Mouse (Mus musculus): ENCODE results near the gene Tmem198b. TPM values are rescaled to one million over a fixed set of nuclear protein-coding genes. Genes with fewer than 3 reads are reported as not detected.

Gene Tmem198b
- 20.1 and 26.3 TPM in 2 replicates for polyA plus RNA-seq (2012; rRNA removed)

GRCm38 (mm10) chr10:128804271-128805091, at the start of gene Tmem198b:
Gene Tmem198b (minus strand): TSS chr10:128804370.

GRCm38 (mm10) chr10:128821358-128822056, 17.3 kb upstream of the Tmem198b start, which contains the start of gene Ormdl2:
Gene Ormdl2 (minus strand): TSS chr10:128821645.

GRCm38 (mm10) chr10:128817033-128817432, 12.9 kb upstream of the Tmem198b start, which contains the start of gene Sarnp:
Gene Sarnp (plus strand): TSS chr10:128817333.

GRCm38 (mm10) chr10:128803771-128804270, 349 bp downstream of the Tmem198b start, which contains the start of gene Dnajc14:
Gene Dnajc14 (plus strand): TSS chr10:128804062.

GRCm38 (mm10) chr10:128790398-128791124, 13.6 kb downstream of the Tmem198b start, which contains the start of gene Mmp19:
Gene Mmp19 (plus strand): TSS chr10:128790910.

Other genes with a start within 250 kb of the Tmem198b start
- 195 and 212 TPM in 2 replicates for gene Pa2g4, start 238.4 kb downstream of the Tmem198b start, polyA plus RNA-seq (2012; rRNA removed)
- 1.2 and 9.9 TPM in 2 replicates for gene Erbb3, start 214.7 kb downstream of the Tmem198b start, polyA plus RNA-seq (2012; rRNA removed)
- 1,123 and 1,713 TPM in 2 replicates for gene Rps26, start 177.6 kb downstream of the Tmem198b start, polyA plus RNA-seq (2012; rRNA removed)
- gene Ikzf4, start 158.4 kb downstream of the Tmem198b start, polyA plus RNA-seq (2012; rRNA removed): 6.5 and 8.1 TPM in 2 replicates
- gene Suox, start 130.3 kb downstream of the Tmem198b start, polyA plus RNA-seq (2012; rRNA removed): 10.3 and 11.9 TPM in 2 replicates
- gene Rab5b, start 108.1 kb downstream of the Tmem198b start, polyA plus RNA-seq (2012; rRNA removed): 46.7 and 74.5 TPM in 2 replicates
- 2.6 TPM in 2 replicates for gene Pmel, start 100.2 kb downstream of the Tmem198b start, polyA plus RNA-seq (2012; rRNA removed)
- gene Cdk2, start 99.3 kb downstream of the Tmem198b start, polyA plus RNA-seq (2012; rRNA removed): 66.7 and 98.8 TPM in 2 replicates
- gene Dgka, start 59.5 kb downstream of the Tmem198b start, polyA plus RNA-seq (2012; rRNA removed): 6.9 and 8.4 TPM in 2 replicates
- 67.9 and 89.4 TPM in 2 replicates for gene Pym1, start 56.5 kb downstream of the Tmem198b start, polyA plus RNA-seq (2012; rRNA removed)
- 0.63 and 0.98 TPM in 2 replicates for gene Mmp19, start 13.5 kb downstream of the Tmem198b start, polyA plus RNA-seq (2012; rRNA removed)
- gene Dnajc14, start 308 bp downstream of the Tmem198b start, polyA plus RNA-seq (2012; rRNA removed): 31.5 and 33.5 TPM in 2 replicates
- gene Sarnp, start 13.0 kb upstream of the Tmem198b start, polyA plus RNA-seq (2012; rRNA removed): 179 and 285 TPM in 2 replicates
- 28.3 and 45.2 TPM in 2 replicates for gene Ormdl2, start 17.3 kb upstream of the Tmem198b start, polyA plus RNA-seq (2012; rRNA removed)
- 17.2 and 21.7 TPM in 2 replicates for gene Gdf11, start 87.3 kb upstream of the Tmem198b start, polyA plus RNA-seq (2012; rRNA removed)
- 82.1 and 143 TPM in 2 replicates for gene Cd63, start 96.6 kb upstream of the Tmem198b start, polyA plus RNA-seq (2012; rRNA removed)
- gene Rdh5, start 118.5 kb upstream of the Tmem198b start, polyA plus RNA-seq (2012; rRNA removed): 14.8 and 16.9 TPM in 2 replicates
- 223 and 301 TPM in 2 replicates for gene Bloc1s1, start 119.7 kb upstream of the Tmem198b start, polyA plus RNA-seq (2012; rRNA removed)
- gene Itga7, start 129.4 kb upstream of the Tmem198b start, polyA plus RNA-seq (2012; rRNA removed): 3.0 and 4.4 TPM in 2 replicates
- 0.04 TPM in 1 of 2 replicates, not detected in the other for gene Mettl7b, start 156.6 kb upstream of the Tmem198b start, polyA plus RNA-seq (2012; rRNA removed)
- gene Olfr9, start 185.1 kb upstream of the Tmem198b start, polyA plus RNA-seq (2012; rRNA removed): not detected in 2 replicates
- not detected in 2 replicates for gene Olfr763, start 206.4 kb upstream of the Tmem198b start, polyA plus RNA-seq (2012; rRNA removed)
- gene Olfr764-ps1, start 235.5 kb upstream of the Tmem198b start, polyA plus RNA-seq (2012; rRNA removed): not detected in 2 replicates
- gene Olfr765, start 245.6 kb upstream of the Tmem198b start, polyA plus RNA-seq (2012; rRNA removed): not detected in 2 replicates

All from central nervous system, embryonic 11.5 days (tissue).